Mouse (Mus musculus): ENCODE measurements around the gene Tarbp2.
A peak's percentile ranks its signal among the peaks of the same experiment; 100 is the strongest.

Gene Tarbp2

GRCm38 (mm10) chr15:102524892-102525485 is 7.0 kb downstream of the Tarbp2 start, which contains the start of gene Npff:
TSS of gene Npff (minus strand) at chr15:102524942.
- DNase-seq (ENCODE audit: low read depth, low spot score) = peak; percentile 70

DNA sequence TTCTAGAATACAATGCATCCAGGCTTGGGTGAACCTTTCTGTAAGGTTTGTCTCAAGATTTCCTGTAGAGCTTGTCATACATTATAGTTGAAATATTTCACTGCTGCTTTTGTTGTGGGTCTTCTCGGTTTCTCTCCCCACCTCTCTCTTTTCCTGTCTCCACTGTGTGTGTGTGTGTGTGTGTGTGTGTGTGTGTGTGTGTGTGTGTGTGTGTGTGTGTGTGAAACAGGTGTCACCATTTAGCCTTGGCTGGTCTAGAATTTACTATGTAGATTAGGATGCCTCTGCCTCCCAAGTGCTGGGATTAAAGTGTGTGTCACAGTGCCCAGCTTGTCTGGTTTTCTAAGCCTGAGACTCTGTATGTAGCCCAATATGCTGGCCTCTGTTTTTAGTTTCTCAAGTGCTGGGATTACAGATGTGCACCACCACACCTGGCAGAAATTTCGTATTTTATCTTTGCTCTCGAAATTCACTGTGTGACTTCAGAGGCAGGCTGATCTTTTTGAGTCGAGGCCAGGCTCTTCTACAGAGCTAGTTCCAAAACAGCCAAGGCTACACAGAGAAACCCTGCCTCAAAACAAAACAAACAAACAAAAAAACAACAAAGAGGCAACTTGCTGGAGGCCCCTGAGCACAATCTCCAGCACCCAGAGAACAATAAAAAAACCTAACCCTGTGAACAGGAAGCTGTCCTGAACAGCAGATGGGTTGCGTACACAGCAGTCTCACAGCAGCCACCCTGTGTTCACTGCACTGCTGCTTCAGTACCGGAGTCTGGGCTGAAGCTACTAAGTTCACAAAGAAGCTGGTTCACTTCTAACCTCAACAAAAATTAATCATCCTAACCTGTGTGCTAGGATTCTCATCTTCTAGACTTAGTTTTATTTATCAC is 8.4 kb downstream of the Tarbp2 start:
- DNase-seq (ENCODE audit: low read depth, low spot score) = no peak

- peak; percentile 50 for DNase-seq (ENCODE audit: low read depth, low spot score)
These were observed 9.9 kb downstream of the Tarbp2 start for GRCm38 (mm10) chr15:102527936-102528335.

GRCm38 (mm10) chr15:102528396-102528795 is 10.4 kb downstream of the Tarbp2 start:
- DNase-seq (ENCODE audit: low read depth, low spot score) = no peak

DNA sequence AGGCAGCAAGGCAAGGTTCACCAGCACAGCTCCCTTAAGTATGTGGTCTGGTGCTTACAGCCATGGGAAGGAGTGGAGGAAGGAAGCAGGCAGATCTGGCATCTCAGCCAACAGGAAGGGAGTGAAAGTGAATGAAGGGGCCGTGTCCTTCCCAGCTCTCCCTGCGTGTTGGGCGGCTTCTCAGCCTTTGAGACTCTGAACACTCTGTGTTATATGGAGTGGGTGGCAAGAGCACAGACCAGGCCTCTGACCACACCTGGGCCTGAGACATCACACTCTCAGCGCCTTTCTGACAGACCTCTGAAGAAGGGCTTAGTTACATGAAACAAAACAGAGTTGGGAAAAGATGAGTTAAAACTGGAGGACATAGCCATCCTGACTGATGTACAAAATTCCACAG is 12.6 kb downstream of the Tarbp2 start:
- no peak for DNase-seq (ENCODE audit: low read depth, low spot score)

DNA sequence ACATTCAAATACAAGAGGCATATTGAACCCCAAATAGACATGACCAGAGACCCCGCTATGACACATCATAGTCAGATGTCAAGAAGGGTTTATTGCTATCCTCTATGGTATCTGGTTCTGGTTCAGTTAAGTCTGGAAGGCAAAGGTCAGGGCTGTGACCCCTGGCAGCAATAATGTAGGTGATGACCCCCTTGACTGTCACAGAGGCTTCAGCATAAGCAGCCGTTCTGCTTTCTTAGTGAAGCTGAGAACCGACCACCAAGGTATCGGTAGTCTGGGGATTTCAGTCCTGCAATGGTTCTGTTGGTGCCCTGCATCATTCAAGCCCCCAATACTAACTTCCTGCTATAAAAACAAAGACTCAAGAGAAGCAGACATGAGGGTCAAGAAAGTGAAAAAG is 13.6 kb downstream of the Tarbp2 start:
- DNase-seq (ENCODE audit: low read depth, low spot score) = no peak

DNA sequence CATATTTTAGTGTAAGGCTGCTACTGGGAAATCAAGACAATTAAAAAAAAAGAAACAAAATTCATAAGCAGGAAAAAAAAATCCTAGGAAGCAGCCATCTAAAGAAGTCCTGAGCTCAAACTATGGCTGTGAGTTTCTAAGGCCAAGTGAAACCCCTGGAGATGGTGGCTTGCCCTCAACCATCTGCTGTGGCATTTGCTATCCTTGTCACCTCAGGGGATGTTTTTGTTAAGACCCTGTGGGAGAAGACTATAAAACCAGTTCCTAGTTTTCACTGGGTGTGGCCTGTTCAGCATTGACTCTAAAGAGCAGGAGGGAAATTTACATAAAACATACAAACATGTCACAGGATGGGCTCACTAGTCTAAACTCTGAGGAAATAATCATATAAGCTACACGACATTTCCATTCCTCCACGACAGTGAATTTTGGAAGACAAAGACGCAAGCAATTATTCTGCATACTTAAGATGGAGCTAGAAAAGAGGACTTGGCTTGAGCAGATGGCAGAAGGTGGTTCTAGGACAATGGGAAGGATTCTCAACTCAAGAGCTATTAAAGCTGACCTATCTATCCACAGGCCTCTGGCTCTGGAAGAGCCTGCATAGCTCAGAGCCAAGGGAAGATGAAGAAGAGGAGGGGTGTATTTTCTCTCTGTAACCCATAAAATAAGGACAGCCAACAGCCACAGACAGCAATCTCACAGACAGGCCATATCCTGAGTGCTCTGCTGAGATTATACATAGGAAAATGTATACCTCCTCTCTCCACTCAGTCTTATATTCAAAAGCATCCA is 14.3 kb downstream of the Tarbp2 start:
- no peak for DNase-seq (ENCODE audit: low read depth, low spot score)

- no peak for DNase-seq (ENCODE audit: low read depth, low spot score)
These were observed 15.9 kb downstream of the Tarbp2 start for GRCm38 (mm10) chr15:102533926-102534325.

GRCm38 (mm10) chr15:102544801-102545200 is 26.8 kb downstream of the Tarbp2 start:
- no peak for DNase-seq (ENCODE audit: low read depth, low spot score)

GRCm38 (mm10) chr15:102546246-102546645 is 28.3 kb downstream of the Tarbp2 start:
- DNase-seq (ENCODE audit: low read depth, low spot score) = no peak

DNA sequence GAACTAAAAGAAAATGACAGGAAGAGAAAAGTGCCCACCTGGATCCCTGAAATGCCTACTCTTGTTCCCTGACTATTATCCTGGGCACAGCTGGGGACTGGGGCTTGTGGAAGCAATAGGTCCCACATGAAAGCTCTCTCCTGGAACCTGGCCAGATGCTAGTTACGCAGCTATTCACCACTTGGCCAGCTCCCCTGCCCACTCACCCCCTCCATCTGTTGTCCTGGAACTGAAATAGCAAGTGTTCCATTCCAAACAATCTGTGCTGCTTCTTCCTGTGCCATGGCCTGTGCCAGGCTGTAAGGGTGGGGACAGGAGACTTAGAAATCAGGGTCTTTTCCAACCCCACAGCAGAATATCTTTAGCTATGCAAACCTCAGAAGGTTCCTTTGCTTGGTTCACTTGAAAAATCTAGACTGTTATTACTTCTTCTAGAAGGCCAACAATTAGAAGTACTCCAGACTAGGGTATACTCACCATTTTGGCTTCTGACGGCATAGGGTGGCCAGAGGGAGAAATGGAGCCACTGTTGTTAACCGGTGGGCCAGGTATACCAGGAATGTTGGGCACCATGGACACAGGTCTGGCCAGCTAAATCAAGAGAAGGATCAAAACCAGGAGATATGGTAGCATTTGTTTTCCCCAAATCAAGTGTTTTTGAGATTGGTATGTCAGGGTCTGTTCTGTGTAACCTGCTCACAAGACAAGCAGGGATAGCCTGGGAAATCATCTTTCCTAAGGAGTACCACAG is 28.9 kb downstream of the Tarbp2 start:
- no peak for DNase-seq (ENCODE audit: low read depth, low spot score)

DNA sequence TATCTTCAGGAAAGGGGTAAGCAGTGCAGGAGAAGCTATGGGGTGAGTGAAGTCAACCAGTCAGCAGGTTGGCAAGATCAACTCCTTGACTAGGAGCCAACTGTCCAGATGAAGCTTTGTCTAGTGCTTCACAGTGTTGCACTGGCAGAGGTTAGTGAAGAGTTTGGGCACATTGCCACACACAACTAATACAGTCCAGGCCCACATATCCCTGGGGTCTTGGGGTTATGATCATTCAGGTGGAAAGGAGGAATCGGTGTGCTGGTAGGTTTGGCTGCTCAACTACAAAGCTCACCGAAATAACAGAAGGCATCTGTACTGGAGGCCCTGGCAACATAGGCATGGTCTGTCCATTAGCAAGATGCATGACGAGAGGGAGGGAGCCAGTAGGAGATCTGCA is 29.5 kb downstream of the Tarbp2 start:
- no peak for DNase-seq (ENCODE audit: low read depth, low spot score)

GRCm38 (mm10) chr15:102552599-102552998 is 34.6 kb downstream of the Tarbp2 start:
- DNase-seq (ENCODE audit: low read depth, low spot score) = no peak

DNA sequence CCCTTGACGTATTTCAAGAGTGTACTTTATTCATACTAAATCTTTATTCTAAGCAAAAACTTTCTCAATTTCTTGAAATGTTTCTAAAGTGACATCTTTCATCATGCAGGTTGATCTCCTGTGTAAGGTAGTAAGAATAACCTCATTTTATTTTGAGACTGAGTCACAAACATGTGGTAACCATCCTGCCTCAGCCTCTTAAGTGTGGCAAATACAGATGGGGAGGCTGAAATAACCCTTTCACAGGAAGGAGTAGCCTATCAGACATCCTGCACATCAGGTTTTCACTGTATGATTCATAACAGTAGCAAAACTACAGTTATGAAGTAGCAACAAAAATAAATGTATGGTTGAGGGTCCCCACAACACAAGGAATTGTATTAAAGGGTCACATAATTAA is 37.6 kb downstream of the Tarbp2 start:
- DNase-seq (ENCODE audit: low read depth, low spot score) = peak; percentile 5

DNA sequence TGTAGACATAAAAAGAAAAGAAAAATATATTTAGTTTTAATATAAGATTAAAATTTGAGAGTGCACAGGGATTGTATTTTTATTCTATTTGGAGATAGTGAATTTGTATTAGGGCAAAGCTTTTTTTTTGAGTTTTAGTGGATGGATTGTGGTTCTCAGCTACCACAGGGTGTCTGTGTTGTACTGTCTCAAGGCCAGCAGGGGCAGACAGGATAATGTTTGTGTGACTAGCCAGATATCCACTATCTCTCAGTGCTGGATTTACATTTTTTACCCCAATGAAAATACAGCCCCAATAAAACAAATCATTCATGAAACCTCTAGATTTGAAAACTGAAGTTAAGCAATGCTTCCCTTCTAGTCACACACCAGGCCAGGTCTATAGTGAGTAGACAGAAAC is 39.6 kb downstream of the Tarbp2 start:
- DNase-seq (ENCODE audit: low read depth, low spot score) = no peak

DNA sequence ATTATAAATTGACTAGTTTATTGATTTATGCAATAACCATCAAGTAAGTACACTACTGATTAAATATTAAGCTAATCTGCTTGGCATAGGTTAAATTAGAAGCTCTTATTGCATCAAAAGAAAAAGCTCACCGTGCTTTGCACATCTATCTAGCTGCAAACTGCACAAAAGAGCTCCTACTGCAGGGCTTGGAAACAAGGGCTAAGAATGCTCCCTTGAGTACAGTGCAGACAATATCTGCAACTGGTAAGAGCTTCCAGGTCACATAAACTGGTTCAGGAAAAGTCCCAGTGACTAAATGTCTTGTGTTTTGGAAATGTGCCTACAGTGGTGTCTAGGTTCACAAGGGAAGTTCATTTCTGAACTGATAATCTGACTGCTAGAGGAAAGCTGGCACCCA is 44.5 kb downstream of the Tarbp2 start:
- DNase-seq (ENCODE audit: low read depth, low spot score) = no peak

DNA sequence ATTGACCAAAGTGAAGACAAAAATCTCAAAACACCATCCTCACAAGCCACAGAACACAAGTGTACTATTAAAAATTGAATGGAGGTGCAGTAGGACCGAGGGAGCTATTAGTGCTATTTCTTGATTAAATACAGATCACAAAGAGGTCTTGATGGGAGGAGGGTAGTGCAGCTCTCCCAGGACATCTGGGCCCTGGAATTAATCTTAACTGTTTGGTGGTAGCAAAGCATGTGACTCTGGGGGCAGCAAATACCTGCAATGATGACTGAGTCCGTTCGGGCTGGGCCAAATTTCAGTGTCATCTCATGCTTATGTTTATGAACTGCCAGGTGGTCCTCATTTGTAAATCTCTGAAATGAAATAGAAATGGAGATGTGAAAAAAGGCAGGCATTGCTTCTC is 45.1 kb downstream of the Tarbp2 start:
- no peak for DNase-seq (ENCODE audit: low read depth, low spot score)

GRCm38 (mm10) chr15:102563681-102564080 is 45.7 kb downstream of the Tarbp2 start:
- no peak for DNase-seq (ENCODE audit: low read depth, low spot score)

DNA sequence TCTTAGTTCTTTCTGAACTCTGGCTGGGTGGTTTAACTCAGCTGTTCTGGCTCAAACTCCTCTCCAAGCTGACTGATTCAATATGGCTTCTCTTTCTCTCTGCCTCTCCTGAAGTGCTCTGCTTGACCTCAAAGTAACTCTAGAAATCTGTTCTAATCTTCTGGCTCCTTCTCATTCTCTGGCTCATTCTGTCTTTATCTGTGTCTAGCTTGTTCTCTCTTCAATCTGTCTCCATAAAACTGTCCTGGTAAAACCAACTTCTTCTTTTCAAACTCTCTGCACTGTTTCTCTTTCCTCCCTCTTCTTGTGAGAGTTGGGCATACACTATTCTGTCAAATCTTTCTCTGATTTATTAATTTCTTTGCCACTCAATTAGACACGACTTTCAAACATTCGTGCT is 49.9 kb downstream of the Tarbp2 start:
- no peak for DNase-seq (ENCODE audit: low read depth, low spot score)

DNA sequence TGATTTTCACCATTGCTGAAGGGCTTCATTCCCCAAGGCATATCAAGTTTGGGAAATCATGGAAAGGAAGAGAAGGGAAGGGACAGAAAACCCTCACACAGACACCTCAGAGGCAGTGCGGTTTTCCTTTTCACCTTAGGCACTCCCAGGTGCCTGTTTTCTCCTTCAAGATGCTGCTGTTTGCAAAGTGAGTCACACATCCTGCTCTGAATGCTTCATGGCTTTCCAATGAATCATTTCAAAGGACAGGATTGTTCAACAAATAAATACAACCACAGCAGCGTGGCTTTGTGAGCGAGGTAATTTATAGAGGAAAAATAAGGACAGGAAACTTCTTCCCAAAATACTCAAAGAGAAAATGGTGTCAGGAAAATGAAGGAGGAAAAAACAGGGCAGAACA is 54.1 kb downstream of the Tarbp2 start:
- DNase-seq (ENCODE audit: low read depth, low spot score) = no peak
